Mouse (Mus musculus) brain, embryonic 14.5 days (tissue): ENCODE measurements around the gene Ppm1g. TPM values are rescaled to one million over a fixed set of nuclear protein-coding genes. Genes with fewer than 3 reads are reported as not detected.

Experiments
- DNase-seq: peaks from one replicate; pipeline ENCODE4 v3.0.0-alpha.2; 2011; ENCODE audit warnings: low read depth
- CTCF ChIP-seq: fragments of 200-500 bp; IDR thresholded peaks from 2 replicates; pipeline ENCODE4 v1.5.1; 2012; ENCODE audit warnings: inconsistent platforms, mild to moderate bottlenecking, moderate library complexity, borderline replicate concordance; ENCODE audit not compliant: insufficient read depth, insufficient read length; ENCODE audit errors: extremely low read depth
- POLR2A ChIP-seq: fragments of 200-500 bp; IDR thresholded peaks from 2 replicates; pipeline ENCODE4 v1.6.1; 2012; ENCODE audit warnings: mild to moderate bottlenecking, inconsistent platforms, borderline replicate concordance; ENCODE audit not compliant: poor library complexity, insufficient read depth, insufficient read length, severe bottlenecking; ENCODE audit errors: extremely low read depth
- polyA plus RNA-seq: library from polyadenylated mRNA; depleted of rRNA; stranded (reverse); fragments of >200 nt; gene quantifications from 2 replicates; pipeline ENCODE4 v1.2.3, GENCODE M21; 2012

The Ppm1g gene
- polyA plus RNA-seq, 1 experiment, result 192 TPM

- no peak for DNase-seq
- TF ChIP-seq POLR2A, result no peak
- no peak for TF ChIP-seq CTCF
These were observed 22.3 kb downstream of the Ppm1g start for GRCm38 (mm10) chr5:31198170-31198569.

GRCm38 (mm10) chr5:31197072-31197471 lies 23.4 kb downstream of the Ppm1g start:
- DNase-seq, result no peak
- TF ChIP-seq POLR2A (no peak), CTCF (no peak)

GRCm38 (mm10) chr5:31196207-31196606 lies 24.3 kb downstream of the Ppm1g start:
- no peak for TF ChIP-seq POLR2A
- no peak for TF ChIP-seq CTCF
- no peak for DNase-seq

DNA sequence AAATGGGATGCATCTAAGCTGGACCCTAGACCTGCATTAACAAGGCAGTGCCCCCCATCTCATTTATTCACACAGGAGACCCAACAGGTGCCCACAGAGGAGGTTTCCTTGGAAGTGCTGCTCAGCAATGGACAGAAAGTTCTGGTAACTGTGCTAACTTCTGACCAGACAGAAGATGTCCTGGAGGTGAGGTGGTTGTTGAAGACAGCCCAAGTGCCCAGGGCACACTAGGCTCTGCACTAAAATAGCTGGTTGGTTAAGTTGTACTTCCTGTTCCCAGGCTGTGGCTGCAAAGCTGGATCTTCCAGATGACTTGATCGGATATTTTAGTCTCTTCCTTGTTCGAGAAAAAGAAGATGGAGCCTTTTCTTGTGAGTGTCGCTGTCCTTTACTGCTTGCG lies 24.8 kb downstream of the Ppm1g start:
- DNase-seq, result no peak
- TF ChIP-seq POLR2A, result no peak
- no peak for TF ChIP-seq CTCF

DNA sequence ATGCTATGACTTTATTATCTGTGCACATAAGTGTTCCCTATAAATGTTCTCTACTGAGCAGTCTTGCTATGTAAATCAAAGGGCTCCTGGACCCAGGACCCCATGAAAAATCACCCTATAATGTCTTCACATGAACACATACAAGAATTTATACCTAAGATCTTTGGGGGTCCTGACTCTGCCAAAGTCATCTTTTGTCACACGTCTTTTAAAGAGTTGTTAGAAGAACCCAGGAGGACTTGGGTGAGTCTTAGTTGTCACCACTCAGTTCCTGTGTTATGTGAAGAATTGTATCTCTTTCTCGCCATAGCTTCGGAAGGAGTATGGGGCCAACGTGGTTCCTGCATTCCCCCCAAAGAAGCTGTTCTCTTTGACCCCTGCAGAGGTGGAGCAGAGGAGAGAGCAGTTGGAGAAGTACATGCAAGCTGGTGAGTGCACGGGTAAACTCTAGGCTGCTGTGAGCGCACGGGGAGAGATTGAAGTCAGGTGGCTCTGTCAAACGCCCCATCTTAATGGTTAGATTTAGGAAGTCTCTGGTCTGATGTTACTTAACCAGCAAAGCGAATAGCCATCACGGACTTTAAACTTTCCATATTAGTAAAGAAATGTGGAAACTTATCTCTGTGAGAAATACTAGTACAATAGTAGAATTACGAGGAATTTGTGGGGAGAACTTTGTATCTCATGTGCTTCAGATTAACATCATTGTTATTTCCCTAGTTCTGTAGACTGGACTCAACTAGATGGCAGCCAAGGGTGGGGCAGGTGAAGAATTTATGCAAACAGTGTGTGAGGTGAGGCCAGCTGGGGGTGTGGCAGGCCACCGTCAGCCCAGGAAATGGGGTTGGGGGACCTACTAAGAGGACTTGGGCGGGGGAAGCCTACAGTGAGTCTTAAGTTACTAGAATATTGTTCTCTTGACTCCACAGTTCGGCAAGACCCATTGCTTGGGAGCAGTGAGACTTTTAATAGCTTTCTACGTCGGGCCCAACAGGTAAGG lies 25.7 kb downstream of the Ppm1g start:
- no peak for TF ChIP-seq POLR2A
- TF ChIP-seq CTCF, result no peak
- no peak for DNase-seq

GRCm38 (mm10) chr5:31193631-31194281 lies 26.7 kb downstream of the Ppm1g start:
- DNase-seq, result no peak
- TF ChIP-seq CTCF, result no peak
- TF ChIP-seq POLR2A, result no peak

GRCm38 (mm10) chr5:31192939-31193630 lies 27.4 kb downstream of the Ppm1g start, which contains the start of the genes Snx17 and Eif2b4:
TSS of gene Snx17 (plus strand) at chr5:31193227.
TSS of gene Eif2b4 (minus strand) at chr5:31193430.
- DNase-seq, result peak; percentile 99
- TF ChIP-seq POLR2A (0 out of 2 replicates have a peak, but pooled peaks have one; percentile 9), CTCF (peak; percentile 38; the same call in 1 of the 2 replicates)

DNA sequence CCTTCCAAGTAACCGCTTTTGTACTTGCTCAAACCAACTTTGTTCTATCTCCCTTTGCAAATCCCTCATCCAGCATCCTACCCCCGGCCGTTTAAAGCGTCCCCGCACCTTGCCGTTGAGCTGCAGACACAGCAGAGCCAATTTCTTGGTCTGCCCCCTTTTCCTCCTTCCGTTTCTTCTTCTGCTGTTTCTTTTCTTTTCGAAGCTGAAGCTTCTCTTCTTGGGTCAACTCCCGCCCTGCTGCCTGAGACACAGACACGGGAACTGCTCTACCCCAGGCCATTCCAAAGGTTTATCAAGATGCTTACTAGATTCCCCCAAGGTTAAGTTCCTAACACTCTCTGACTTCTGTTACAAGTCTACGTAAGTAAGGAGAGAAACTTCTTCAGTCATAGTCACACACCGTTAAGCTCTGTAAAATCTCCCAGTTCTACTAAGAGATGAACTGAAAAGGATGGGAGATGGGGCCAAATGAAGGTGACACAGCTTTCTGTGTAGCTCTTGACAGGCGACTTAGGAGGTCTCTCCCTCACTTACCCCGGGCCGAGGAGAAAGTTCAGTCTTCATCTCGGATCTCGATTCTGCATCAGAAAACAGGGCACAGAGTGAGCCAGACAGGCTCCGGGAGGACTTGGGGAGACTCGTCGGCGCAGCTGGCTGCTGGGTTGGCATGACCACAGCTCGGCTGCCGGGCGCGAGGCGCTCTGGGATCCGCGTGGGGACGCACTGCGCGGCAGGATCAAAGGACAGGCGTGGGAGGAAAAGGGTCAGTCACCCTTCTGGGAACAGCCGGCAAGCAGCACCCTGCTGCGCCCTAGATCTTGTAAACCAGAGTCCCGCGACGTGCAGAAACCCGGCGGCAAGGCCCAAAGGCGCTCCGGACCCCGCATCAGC lies 28.2 kb downstream of the Ppm1g start:
- no peak for DNase-seq
- TF ChIP-seq CTCF (no peak), POLR2A (no peak)

DNA sequence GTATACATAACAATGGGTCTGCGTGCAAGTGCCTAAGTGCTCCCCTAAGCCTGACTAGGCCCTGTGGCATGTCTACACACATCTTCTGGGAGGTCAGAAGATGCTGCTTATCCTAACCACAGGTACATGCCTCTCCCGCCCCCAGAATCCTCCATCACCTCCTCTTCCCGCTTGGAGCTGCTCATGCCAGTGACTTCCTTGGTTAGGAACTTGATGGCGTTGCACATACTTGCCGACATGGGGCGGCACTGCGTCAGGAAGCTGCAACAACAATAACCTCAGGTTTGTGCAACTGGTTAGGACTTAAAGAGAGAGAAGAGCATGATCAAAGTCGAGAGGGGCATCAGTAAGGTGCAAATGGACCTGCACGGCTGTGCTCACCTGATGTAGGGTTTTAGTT lies 30.3 kb downstream of the Ppm1g start:
- no peak for DNase-seq
- TF ChIP-seq CTCF (no peak), POLR2A (no peak)

- peak; percentile 17; the same call in 1 of the 2 replicates for TF ChIP-seq CTCF
- no peak for TF ChIP-seq POLR2A
- DNase-seq, result peak; percentile 22
These were observed 32.2 kb downstream of the Ppm1g start for GRCm38 (mm10) chr5:31188223-31188840.
